Mouse (Mus musculus) liver, embryonic 12.5 days (tissue): ENCODE data around the gene Galnt17. TPM values are rescaled to one million over a fixed set of nuclear protein-coding genes. Genes with fewer than 3 reads are reported as not detected.

Experiments
- ATAC-seq: fragments of 200-750 bp; cut with Nextera tagmentation; 2 replicates; pipeline ENCODE4 v1.8.0; 2017; ENCODE audit warnings: moderate number of reproducible peaks, mild to moderate bottlenecking, moderate library complexity
- H3K27ac ChIP-seq: fragments of 300-500 bp; sonication (generic); 2 replicates; pipeline ENCODE4 v1.5.1; 2016; ENCODE audit warnings: mild to moderate bottlenecking
- H3K27me3 ChIP-seq: fragments of 300-500 bp; sonication (generic); replicated peaks from 2 replicates; pipeline ENCODE4 v1.6.1; 2016; ENCODE audit warnings: mild to moderate bottlenecking, moderate library complexity
- H3K36me3 ChIP-seq: fragments of 300-500 bp; sonication (generic); 2 replicates; pipeline ENCODE4 v1.6.1; 2016; ENCODE audit warnings: mild to moderate bottlenecking, moderate library complexity
- H3K4me1 ChIP-seq: fragments of 300-500 bp; sonication (generic); 2 replicates; pipeline ENCODE4 v1.6.1; 2016
- H3K4me2 ChIP-seq: fragments of 300-500 bp; sonication (generic); 2 replicates; pipeline ENCODE4 v1.6.1; 2016; ENCODE audit warnings: mild to moderate bottlenecking, moderate library complexity
- H3K4me3 ChIP-seq: fragments of 300-500 bp; sonication (generic); 2 replicates; pipeline ENCODE4 v1.5.1; 2016; ENCODE audit warnings: mild to moderate bottlenecking, moderate library complexity
- H3K9ac ChIP-seq: fragments of 300-500 bp; sonication (generic); 2 replicates; pipeline ENCODE4 v1.6.1; 2016; ENCODE audit warnings: mild to moderate bottlenecking, moderate library complexity
- H3K9me3 ChIP-seq: fragments of 300-500 bp; sonication (generic); replicated peaks from 2 replicates; pipeline ENCODE4 v1.6.1; 2016; ENCODE audit warnings: mild to moderate bottlenecking, moderate library complexity
- WGBS: fragments of 180-500 bp; shearing (Covaris S2); methylation state at CpG from one replicate; pipeline ENCODE4 v1.1.7; 2016; ENCODE audit not compliant: insufficient replicate concordance; 5-methylcytosine and 5-hydroxymethylcytosine counted together
- polyA plus RNA-seq: library from polyadenylated mRNA; unstranded; fragments of >200 nt; fragmentation: Nextera tagmentation; extraction: Ambion mirVana; gene quantifications from 2 replicates; pipeline ENCODE4 v1.2.1, GENCODE M21; 2016

The Galnt17 gene
- polyA plus RNA-seq, 1 experiment from 2014 or later: 0.13 TPM

- Histone ChIP-seq H3K4me1 (no peaks in the 10 kb centered on the region), H3K9ac (no peak overlapping the region), H3K27ac (no peak overlapping the region), H3K36me3 (no peaks in the 10 kb centered on the region), H3K4me2 (no peak overlapping the region), H3K9me3 (no peaks in the 10 kb centered on the region), H3K27me3 (no peaks in the 10 kb centered on the region), H3K4me3 (no peak overlapping the region)
- ATAC-seq: no peak
- WGBS: 76% methylated on average over 16 of the region's 16 CpGs
Observed at GRCm38 (mm10) chr5:131293726-131294449, 14.4 kb downstream of the Galnt17 start.

- H3K27me3 ChIP-seq: no peaks in the 10 kb centered on the region
- H3K4me3 ChIP-seq: no peak overlapping the region
- H3K4me2 ChIP-seq: no peak overlapping the region
- no peak overlapping the region for H3K9ac ChIP-seq
- H3K27ac ChIP-seq: no peak overlapping the region
- ATAC-seq: no peak
- no peaks in the 10 kb centered on the region for H3K9me3 ChIP-seq
- WGBS: 69% methylated on average over 6 of the region's 6 CpGs
- H3K4me1 ChIP-seq: no peaks in the 10 kb centered on the region
- no peaks in the 10 kb centered on the region for H3K36me3 ChIP-seq
Observed at GRCm38 (mm10) chr5:131287091-131287490, 21.2 kb downstream of the Galnt17 start.

DNA sequence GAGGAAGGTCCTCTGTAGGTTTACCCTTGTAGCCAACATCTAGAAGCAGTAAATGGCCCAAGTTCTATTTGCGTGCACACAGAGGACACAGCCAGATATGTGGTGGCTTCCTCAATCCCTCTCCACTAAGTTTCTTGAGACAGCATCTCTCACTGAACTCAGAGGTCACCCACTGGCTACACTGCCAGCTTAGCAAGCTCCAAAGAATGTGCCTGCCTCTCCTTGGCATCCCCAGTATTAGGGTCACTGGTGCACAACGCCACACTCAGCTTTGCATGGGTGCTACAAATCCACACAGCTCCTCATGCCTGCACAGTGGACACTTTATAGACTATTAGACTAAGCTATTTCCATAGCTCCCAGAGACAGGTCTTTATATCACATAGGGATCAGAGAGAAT, 21.6 kb downstream of the Galnt17 start:
- no peak for ATAC-seq
- Histone ChIP-seq H3K9me3 (no peaks in the 10 kb centered on the region), H3K4me1 (no peaks in the 10 kb centered on the region), H3K36me3 (no peaks in the 10 kb centered on the region), H3K4me2 (no peak overlapping the region), H3K27ac (no peak overlapping the region), H3K9ac (no peak overlapping the region), H3K4me3 (no peak overlapping the region), H3K27me3 (no peaks in the 10 kb centered on the region)
- WGBS: 62% methylated on average over 2 of the region's 2 CpGs

- Histone ChIP-seq H3K27me3 (no peaks in the 10 kb centered on the region), H3K9me3 (0 out of 2 replicates have a peak, but pooled peaks cover 3% of the 10 kb centered on the region), H3K4me2 (no peak overlapping the region), H3K27ac (no peak overlapping the region), H3K4me3 (no peak overlapping the region), H3K4me1 (no peaks in the 10 kb centered on the region), H3K9ac (no peak overlapping the region), H3K36me3 (no peaks in the 10 kb centered on the region)
- 39% methylated on average over 2 of the region's 2 CpGs for WGBS
- ATAC-seq: no peak
Observed at GRCm38 (mm10) chr5:131280349-131280748, 27.9 kb downstream of the Galnt17 start.

GRCm38 (mm10) chr5:131279286-131279685, 29.0 kb downstream of the Galnt17 start:
- Histone ChIP-seq H3K4me3 (no peak overlapping the region), H3K9ac (no peak overlapping the region), H3K4me1 (no peaks in the 10 kb centered on the region), H3K27me3 (no peaks in the 10 kb centered on the region), H3K9me3 (peaks cover 9% of the 10 kb centered on the region; the same call in 1 of the 2 replicates), H3K4me2 (no peak overlapping the region), H3K27ac (no peak overlapping the region), H3K36me3 (no peaks in the 10 kb centered on the region)
- WGBS: 56% methylated on average over 10 of the region's 10 CpGs
- ATAC-seq: no peak

DNA sequence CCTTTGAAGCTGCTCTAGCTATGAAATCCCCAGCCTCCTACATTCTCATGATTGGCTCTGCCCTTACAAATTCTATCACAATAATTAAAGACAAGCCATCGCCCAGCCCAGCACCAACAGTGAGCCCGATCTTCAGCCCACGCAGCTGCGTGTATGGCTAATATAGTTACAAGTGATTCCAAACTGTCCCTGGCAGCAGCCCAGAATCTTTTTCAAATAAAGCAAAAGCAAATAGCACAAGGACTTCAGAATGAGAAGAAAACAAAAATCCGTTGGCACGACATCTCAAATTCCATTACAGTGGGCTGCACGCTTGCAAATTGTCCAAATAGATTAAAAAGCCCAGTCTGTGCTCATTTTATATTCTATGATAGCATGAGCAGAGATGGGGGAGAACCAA, 31.1 kb downstream of the Galnt17 start:
- Histone ChIP-seq H3K4me3 (no peak overlapping the region), H3K27ac (no peak overlapping the region), H3K27me3 (no peaks in the 10 kb centered on the region), H3K9ac (no peak overlapping the region), H3K9me3 (peaks cover 9% of the 10 kb centered on the region; the same call in 1 of the 2 replicates), H3K36me3 (no peaks in the 10 kb centered on the region), H3K4me1 (no peaks in the 10 kb centered on the region), H3K4me2 (no peak overlapping the region)
- 83% methylated on average over 7 of the region's 7 CpGs for WGBS
- no peak for ATAC-seq

GRCm38 (mm10) chr5:131266291-131266690, 42.0 kb downstream of the Galnt17 start:
- H3K9me3 ChIP-seq: no peaks in the 10 kb centered on the region
- no peaks in the 10 kb centered on the region for H3K4me1 ChIP-seq
- H3K27ac ChIP-seq: no peak overlapping the region
- no peak overlapping the region for H3K4me2 ChIP-seq
- no peak for ATAC-seq
- no peak overlapping the region for H3K4me3 ChIP-seq
- H3K36me3 ChIP-seq: no peaks in the 10 kb centered on the region
- 29% methylated on average over 2 of the region's 2 CpGs for WGBS
- H3K9ac ChIP-seq: no peak overlapping the region
- no peaks in the 10 kb centered on the region for H3K27me3 ChIP-seq

GRCm38 (mm10) chr5:131264145-131264544, 44.2 kb downstream of the Galnt17 start:
- H3K4me1 ChIP-seq: no peaks in the 10 kb centered on the region
- H3K4me3 ChIP-seq: no peak overlapping the region
- no peak overlapping the region for H3K4me2 ChIP-seq
- ATAC-seq: no peak
- no peaks in the 10 kb centered on the region for H3K27me3 ChIP-seq
- WGBS: 77% methylated on average over 11 of the region's 11 CpGs
- no peaks in the 10 kb centered on the region for H3K9me3 ChIP-seq
- no peaks in the 10 kb centered on the region for H3K36me3 ChIP-seq
- no peak overlapping the region for H3K27ac ChIP-seq
- no peak overlapping the region for H3K9ac ChIP-seq

DNA sequence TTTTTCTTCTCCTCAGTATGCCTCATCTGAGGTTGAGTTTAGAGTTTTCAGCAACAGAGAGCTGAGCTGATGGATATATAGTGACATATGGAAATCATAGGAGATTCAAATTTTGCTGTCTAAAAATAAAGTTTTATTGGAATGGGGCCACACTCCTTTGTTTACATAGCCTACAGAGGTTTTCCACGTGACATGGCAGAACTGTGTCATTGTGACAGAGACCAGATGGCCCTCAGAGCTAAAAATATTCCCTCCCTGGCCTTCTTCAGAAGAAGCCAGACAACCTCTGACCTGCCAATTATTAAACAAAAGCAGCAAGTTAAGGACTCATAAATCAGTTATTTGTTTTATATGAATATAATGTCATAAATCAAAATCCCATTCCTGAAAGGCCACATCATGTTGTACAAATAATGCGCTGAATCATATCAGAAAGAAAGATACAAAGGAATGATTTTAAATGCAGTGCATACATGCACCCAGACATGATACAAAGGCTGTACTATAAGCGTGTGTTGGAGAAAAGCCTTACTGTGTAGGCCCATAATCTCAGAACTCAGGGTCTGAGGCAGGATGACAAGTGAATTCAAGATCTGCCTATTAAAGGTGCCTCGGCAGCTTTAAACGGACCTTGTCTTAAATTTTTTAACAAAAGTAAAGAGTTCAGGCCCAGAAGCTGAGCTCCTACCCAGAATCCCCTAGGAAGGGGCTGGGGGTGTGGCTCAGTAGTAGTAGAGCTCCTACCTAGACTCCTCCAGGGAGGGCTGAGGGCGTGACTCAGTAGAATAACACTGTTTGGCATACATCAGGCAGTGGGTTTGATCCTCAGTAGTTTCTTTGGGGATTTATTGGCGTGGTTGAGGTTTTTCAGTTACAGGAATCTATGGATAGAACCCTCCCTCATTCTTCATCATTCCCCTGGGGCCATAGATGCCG, 57.3 kb downstream of the Galnt17 start:
- no peaks in the 10 kb centered on the region for H3K36me3 ChIP-seq
- no peak overlapping the region for H3K4me2 ChIP-seq
- peaks cover 12% of the 10 kb centered on the region; the same call in 1 of the 2 replicates for H3K9me3 ChIP-seq
- H3K4me1 ChIP-seq: no peaks in the 10 kb centered on the region
- no peak overlapping the region for H3K4me3 ChIP-seq
- no peak overlapping the region for H3K9ac ChIP-seq
- WGBS: 62% methylated on average over 8 of the region's 8 CpGs
- H3K27me3 ChIP-seq: no peaks in the 10 kb centered on the region
- H3K27ac ChIP-seq: no peak overlapping the region
- no peak for ATAC-seq

DNA sequence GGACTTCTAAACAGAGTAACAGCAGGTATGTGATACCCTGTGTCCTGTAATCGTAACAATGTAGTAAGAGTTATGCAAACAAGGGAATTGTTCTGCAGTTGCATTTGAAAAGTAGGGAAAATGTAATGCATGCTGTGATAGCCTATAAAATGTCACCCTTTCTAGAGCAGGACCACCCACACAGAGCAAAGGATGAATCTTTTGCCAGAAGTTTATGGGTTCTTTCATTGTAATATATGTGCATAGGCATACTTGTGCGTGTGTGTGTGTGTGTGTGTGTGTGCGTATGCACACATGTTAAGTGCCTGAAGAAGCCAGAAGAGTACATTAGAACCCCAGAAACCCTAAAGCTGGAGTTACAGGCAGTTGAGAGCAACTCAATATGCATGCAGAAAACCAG, 59.9 kb downstream of the Galnt17 start:
- Histone ChIP-seq H3K36me3 (no peaks in the 10 kb centered on the region), H3K9ac (no peak overlapping the region), H3K4me3 (no peak overlapping the region), H3K4me1 (no peaks in the 10 kb centered on the region), H3K27ac (no peak overlapping the region), H3K9me3 (peaks cover 12% of the 10 kb centered on the region; the same call in 1 of the 2 replicates), H3K4me2 (no peak overlapping the region), H3K27me3 (no peaks in the 10 kb centered on the region)
- WGBS: 80% methylated on average over 3 of the region's 3 CpGs
- no peak for ATAC-seq

DNA sequence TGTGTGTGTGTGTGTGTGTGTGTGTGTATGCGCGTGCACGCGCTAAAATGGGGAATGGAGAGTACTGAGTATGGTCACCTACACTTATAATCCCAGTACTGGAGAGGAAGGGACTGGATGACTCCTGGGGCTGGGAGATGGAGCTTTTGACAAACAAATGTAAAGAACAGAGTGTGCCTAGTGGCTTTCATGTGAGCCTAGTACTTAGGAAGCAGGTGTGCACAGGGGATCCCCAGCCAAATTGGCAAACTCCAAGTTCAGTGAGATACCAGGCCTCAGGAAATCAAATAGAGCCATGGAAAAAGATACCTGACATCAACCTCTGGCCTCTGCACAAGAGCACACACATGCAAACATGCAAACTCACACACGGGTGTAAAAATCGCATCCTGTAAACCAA, 61.7 kb downstream of the Galnt17 start:
- no peaks in the 10 kb centered on the region for H3K36me3 ChIP-seq
- no peak for ATAC-seq
- H3K9me3 ChIP-seq: peaks cover 8% of the 10 kb centered on the region; the same call in 1 of the 2 replicates
- no peak overlapping the region for H3K27ac ChIP-seq
- H3K4me2 ChIP-seq: no peak overlapping the region
- no peaks in the 10 kb centered on the region for H3K4me1 ChIP-seq
- 85% methylated on average over 6 of the region's 6 CpGs for WGBS
- H3K9ac ChIP-seq: no peak overlapping the region
- no peak overlapping the region for H3K4me3 ChIP-seq
- H3K27me3 ChIP-seq: no peaks in the 10 kb centered on the region

DNA sequence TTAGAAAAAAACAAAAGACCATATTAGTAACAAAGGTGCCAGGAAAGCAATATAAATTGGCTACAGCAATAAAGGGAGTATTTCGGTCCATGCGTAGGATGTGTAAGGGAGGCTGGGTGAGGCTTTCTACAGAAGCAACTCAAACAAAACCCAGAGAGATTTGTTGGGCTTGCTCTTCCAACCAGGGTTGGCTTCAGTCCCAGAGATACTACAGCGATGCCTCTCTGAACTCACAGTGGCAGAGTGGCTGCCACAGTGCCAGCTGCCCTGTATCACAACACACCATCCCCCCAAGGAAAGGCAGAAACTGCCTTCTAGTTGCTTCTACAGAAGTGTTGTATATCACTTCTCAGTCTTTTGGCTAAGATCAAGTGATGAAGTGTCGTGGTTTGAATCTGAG, 66.6 kb downstream of the Galnt17 start:
- no peak for ATAC-seq
- no peak overlapping the region for H3K9ac ChIP-seq

More for the DNA sequence above, 66.6 kb downstream of the Galnt17 start:
- Histone ChIP-seq H3K27ac (no peak overlapping the region), H3K4me1 (no peaks in the 10 kb centered on the region), H3K36me3 (no peaks in the 10 kb centered on the region), H3K27me3 (no peaks in the 10 kb centered on the region), H3K9me3 (peaks cover 7% of the 10 kb centered on the region; the same call in 1 of the 2 replicates), H3K4me3 (no peak overlapping the region), H3K4me2 (no peak overlapping the region)
- 76% methylated on average over 4 of the region's 4 CpGs for WGBS
